Mouse (Mus musculus): ENCODE measurements around the gene Mpp2.

The Mpp2 gene

GRCm38 (mm10) chr11:102033055-102033591 lies 55.2 kb downstream of the Mpp2 start:
- no peak for DNase-seq

GRCm38 (mm10) chr11:102031149-102031548 lies 57.2 kb downstream of the Mpp2 start:
- no peak for DNase-seq

GRCm38 (mm10) chr11:102029966-102030365 lies 58.3 kb downstream of the Mpp2 start:
- no peak for DNase-seq

GRCm38 (mm10) chr11:102029304-102029703 lies 59.0 kb downstream of the Mpp2 start:
- DNase-seq, result no peak

- no peak for DNase-seq
Observed at GRCm38 (mm10) chr11:102028087-102028816, 60.1 kb downstream of the Mpp2 start, which contains the start of gene Mpp3. TSS of gene Mpp3 (minus strand) at chr11:102028461.

- no peak for DNase-seq
Observed at GRCm38 (mm10) chr11:102027361-102028017, 60.8 kb downstream of the Mpp2 start.

GRCm38 (mm10) chr11:102026694-102027360 lies 61.5 kb downstream of the Mpp2 start:
- peak; percentile 56 for DNase-seq

- DNase-seq, result no peak
Observed at GRCm38 (mm10) chr11:102025991-102026660, 62.2 kb downstream of the Mpp2 start.

GRCm38 (mm10) chr11:102025354-102025753 lies 63.0 kb downstream of the Mpp2 start:
- no peak for DNase-seq

- no peak for DNase-seq
Observed at GRCm38 (mm10) chr11:102024875-102025274, 63.4 kb downstream of the Mpp2 start.

- DNase-seq, result no peak
Observed at GRCm38 (mm10) chr11:102024084-102024758, 64.1 kb downstream of the Mpp2 start.

- no peak for DNase-seq
Observed at GRCm38 (mm10) chr11:102023406-102023805, 64.9 kb downstream of the Mpp2 start.

- DNase-seq, result no peak
Observed at GRCm38 (mm10) chr11:102021196-102021595, 67.1 kb downstream of the Mpp2 start.

GRCm38 (mm10) chr11:102019736-102020135 lies 68.6 kb downstream of the Mpp2 start:
- DNase-seq, result no peak

GRCm38 (mm10) chr11:102016136-102016535 lies 72.2 kb downstream of the Mpp2 start:
- DNase-seq, result no peak

- DNase-seq, result no peak
Observed at GRCm38 (mm10) chr11:102015472-102015871, 72.8 kb downstream of the Mpp2 start.

GRCm38 (mm10) chr11:102013201-102013600 lies 75.1 kb downstream of the Mpp2 start:
- no peak for DNase-seq

GRCm38 (mm10) chr11:102011510-102011909 lies 76.8 kb downstream of the Mpp2 start:
- DNase-seq, result no peak

GRCm38 (mm10) chr11:102010140-102010539 lies 78.2 kb downstream of the Mpp2 start:
- peak; percentile 76 for DNase-seq

GRCm38 (mm10) chr11:102008954-102009637 lies 79.2 kb downstream of the Mpp2 start:
- DNase-seq, result no peak

GRCm38 (mm10) chr11:102008372-102008771 lies 79.9 kb downstream of the Mpp2 start:
- DNase-seq, result no peak

Data from layer of hippocampus, adult 9-11 months (tissue).